8 mouse cellular contexts compared by ENCODE assay signal in the genomic region with DNA sequence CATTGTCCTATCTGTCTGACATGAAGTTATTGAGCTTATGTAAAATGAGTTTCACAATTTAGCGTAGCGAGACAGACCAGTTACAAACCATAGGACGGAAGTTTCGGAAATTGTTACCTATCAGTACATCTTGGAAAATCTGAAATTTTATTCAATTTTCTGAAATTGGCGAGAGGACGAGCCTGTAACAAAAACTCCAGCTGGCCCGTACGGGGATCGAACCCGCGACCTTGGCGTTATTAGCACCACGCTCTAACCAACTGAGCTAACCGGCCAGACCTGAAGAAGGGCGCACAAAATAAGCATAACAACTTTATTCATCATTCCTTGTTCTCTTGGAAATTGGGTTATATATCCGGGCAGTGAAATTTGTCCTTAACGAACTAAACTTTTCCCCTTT. TPM values are rescaled to one million over a fixed set of nuclear protein-coding genes. Genes with fewer than 3 reads are reported as not detected.
DNase-seq lines count a peak whose midpoint lies in the region; ATAC-seq lines count a peak whose summit lies in the region.

No protein-coding gene starts in this region.

- H3K4me3 ChIP-seq in forebrain, embryonic 13.5 days, result peak overlapping the region; percentile 55
- H3K4me3 ChIP-seq in liver, embryonic 16.5 days (ENCODE audit: low read depth, low read length), result peak overlapping the region; percentile 65
- H3K4me3 ChIP-seq in neural tube, embryonic 12.5 days, result peak overlapping the region; percentile 51

- H3K36me3 ChIP-seq in forebrain, embryonic 13.5 days (ENCODE audit: poor library complexity, severe bottlenecking), result no peaks in the 10 kb centered on the region
- no peaks in the 10 kb centered on the region for H3K36me3 ChIP-seq in liver, embryonic 16.5 days (ENCODE audit: control insufficient read depth, insufficient read depth)
- H3K36me3 ChIP-seq in neural tube, embryonic 12.5 days, result no peaks in the 10 kb centered on the region

- 0% methylated on average over 17 of the region's 17 CpGs for WGBS in forebrain, embryonic 13.5 days
- 0% methylated on average over 17 of the region's 17 CpGs for WGBS in liver, embryonic 16.5 days (ENCODE audit: insufficient replicate concordance)
- WGBS in neural tube, embryonic 12.5 days, result under 1% methylated on average over 17 of the region's 17 CpGs

- H3K27ac ChIP-seq in forebrain, embryonic 13.5 days, result peak overlapping the region; percentile 54; the same call in 1 of the 2 replicates
- peak overlapping the region; percentile 72 for H3K27ac ChIP-seq in liver, embryonic 16.5 days (ENCODE audit: low read length)
- no peak overlapping the region for H3K27ac ChIP-seq in neural tube, embryonic 12.5 days

- intact Hi-C loops in heart, postnatal 10 days (cut with DNase I), result loop anchor here (1.0 to 5.0 kb wide), 3 partner anchors 8 to 1496 kb away; no protein-coding TSS in a partner anchor

- 0 out of 2 replicates have a peak, but pooled peaks cover 3% of the 10 kb centered on the region for H3K27me3 ChIP-seq in forebrain, embryonic 13.5 days
- H3K27me3 ChIP-seq in liver, embryonic 16.5 days (ENCODE audit: control insufficient read depth, insufficient read depth, low read depth, low read length), result no peaks in the 10 kb centered on the region
- no peaks in the 10 kb centered on the region for H3K27me3 ChIP-seq in neural tube, embryonic 12.5 days (replicated peaks)

- DNase-seq in c-Kit-positive CD71-positive TER-119-positive erythroid progenitor cells, embryonic 14.5 days (ENCODE audit: low spot score), result peak; percentile 90
- DNase-seq in heart, postnatal 10 days, result peak; percentile 93
- DNase-seq in kidney, postnatal 4 days, result peak; percentile 90 to 91
- peak; percentile 91 for DNase-seq in testis, postnatal 10 days (ENCODE audit: low spot score)

- ATAC-seq in CD4-positive, CD25-positive, alpha-beta regulatory T cell, adult 4 months, result peak; percentile 81
- ATAC-seq in forebrain, embryonic 13.5 days, result peak; percentile 91
- peak; percentile 86 for ATAC-seq in liver, embryonic 16.5 days (ENCODE audit: low read depth)
- ATAC-seq in neural tube, embryonic 12.5 days (ENCODE audit: low FRiP score, low read depth), result peak; percentile 88

- H3K4me2 ChIP-seq in forebrain, embryonic 13.5 days, result peak overlapping the region; percentile 72
- H3K4me2 ChIP-seq in liver, embryonic 16.5 days (ENCODE audit: low read depth, low read length), result peak overlapping the region; percentile 86
- peak overlapping the region; percentile 71 for H3K4me2 ChIP-seq in neural tube, embryonic 12.5 days (replicated peaks)

- H3K9me3 ChIP-seq in forebrain, embryonic 13.5 days (replicated peaks), result no peaks in the 10 kb centered on the region
- no peaks in the 10 kb centered on the region for H3K9me3 ChIP-seq in liver, embryonic 16.5 days (replicated peaks; ENCODE audit: control insufficient read depth, low read length)
- no peaks in the 10 kb centered on the region for H3K9me3 ChIP-seq in neural tube, embryonic 12.5 days

- H3K9ac ChIP-seq in forebrain, embryonic 13.5 days, result peak overlapping the region; percentile 72
- peak overlapping the region; percentile 58 for H3K9ac ChIP-seq in liver, embryonic 16.5 days (ENCODE audit: low read depth, low read length)
- peak overlapping the region; percentile 54 for H3K9ac ChIP-seq in neural tube, embryonic 12.5 days

- peaks cover 13% of the 10 kb centered on the region for H3K4me1 ChIP-seq in forebrain, embryonic 13.5 days
- H3K4me1 ChIP-seq in liver, embryonic 16.5 days (ENCODE audit: control insufficient read depth, low read depth, low read length), result peaks cover 19% of the 10 kb centered on the region
- H3K4me1 ChIP-seq in neural tube, embryonic 12.5 days, result peaks cover 6% of the 10 kb centered on the region; the same call in 1 of the 2 replicates

RNA-seq across cellular contexts. Expression of a gene that starts 14.2 kb away (rescaled TPM):
- 10 to 100 TPM; 12.4 to 14.5 TPM for polyA plus RNA-seq in CD4-positive, CD25-positive, alpha-beta regulatory T cell, adult 4 months (2017; shearing (Covaris generic))
- polyA plus RNA-seq in forebrain, embryonic 13.5 days (2015; fragmentation: Nextera tagmentation; extraction: Ambion mirVana), result 12.4 and 13.4 TPM in 2 replicates
- total RNA-seq in heart, postnatal 10 days (2021), result 1 to 10 TPM; 5.3 to 5.6 TPM
- 4.5 TPM in 2 replicates for polyA plus RNA-seq in liver, embryonic 16.5 days (2015; fragmentation: Nextera tagmentation; extraction: Ambion mirVana)
- 11.4 TPM in 2 replicates for polyA plus RNA-seq in neural tube, embryonic 12.5 days (2016; fragmentation: Nextera tagmentation; extraction: Ambion mirVana)

RNA-seq across cellular contexts. Expression of a gene that starts 27.8 kb away (rescaled TPM):
- not detected for polyA plus RNA-seq in CD4-positive, CD25-positive, alpha-beta regulatory T cell, adult 4 months (2017; shearing (Covaris generic))
- not detected in 2 replicates for polyA plus RNA-seq in forebrain, embryonic 13.5 days (2015; fragmentation: Nextera tagmentation; extraction: Ambion mirVana)
- not detected for total RNA-seq in heart, postnatal 10 days (2021)
- polyA plus RNA-seq in liver, embryonic 16.5 days (2015; fragmentation: Nextera tagmentation; extraction: Ambion mirVana), result 1.9 and 2.0 TPM in 2 replicates
- not detected in 2 replicates for polyA plus RNA-seq in neural tube, embryonic 12.5 days (2016; fragmentation: Nextera tagmentation; extraction: Ambion mirVana)

RNA-seq across cellular contexts. Expression of a gene that starts 50.7 kb away (rescaled TPM):
- polyA plus RNA-seq in CD4-positive, CD25-positive, alpha-beta regulatory T cell, adult 4 months (2017; shearing (Covaris generic)), result not detected
- polyA plus RNA-seq in forebrain, embryonic 13.5 days (2015; fragmentation: Nextera tagmentation; extraction: Ambion mirVana), result 0.08 and 0.21 TPM in 2 replicates
- total RNA-seq in heart, postnatal 10 days (2021), result not detected
- not detected in 2 replicates for polyA plus RNA-seq in liver, embryonic 16.5 days (2015; fragmentation: Nextera tagmentation; extraction: Ambion mirVana)
- 0.23 and 0.31 TPM in 2 replicates for polyA plus RNA-seq in neural tube, embryonic 12.5 days (2016; fragmentation: Nextera tagmentation; extraction: Ambion mirVana)
